Mouse (Mus musculus) cerebellum, adult 2 months (tissue): Measurements from ENCODE around the gene Siglech.

ENCODE experiments used
- CTCF ChIP-seq: fragments of 200-500 bp; IDR thresholded peaks from 2 replicates; pipeline ENCODE4 v1.5.1; 2011; ENCODE audit warnings: low read depth, mild to moderate bottlenecking, control low read depth, low read length, moderate library complexity, borderline replicate concordance; ENCODE audit not compliant: insufficient read depth
- POLR2A ChIP-seq: fragments of 200-500 bp; IDR thresholded peaks from 2 replicates; pipeline ENCODE4 v1.6.1; 2011; ENCODE audit warnings: low read length, control low read depth, borderline replicate concordance; ENCODE audit not compliant: insufficient read depth

GRCm38 (mm10) chr7:55809967-55810366, 42.0 kb downstream of the Siglech start:
- TF ChIP-seq CTCF = no peak
- no peak for TF ChIP-seq POLR2A
